In genomic region chr8:107455268-107455667, GRCm38 (mm10) we compare ENCODE assay signal across 8 mouse cellular contexts. TPM values are rescaled to one million over a fixed set of nuclear protein-coding genes. Genes with fewer than 3 reads are reported as not detected.
DNase-seq lines count a peak whose midpoint lies in the region; ATAC-seq and TF ChIP-seq lines count a peak whose summit lies in the region.

No protein-coding gene starts in this region.

- H3K4me3 ChIP-seq in kidney, embryonic 15.5 days (replicated peaks), result no peak overlapping the region
- no peak overlapping the region for H3K4me3 ChIP-seq in E14TG2a.4 (replicated peaks; ENCODE audit: low read length)
- H3K4me3 ChIP-seq in embryonic fibroblast, embryonic 13.5 days (ENCODE audit: insufficient read depth, low read length), result no peak overlapping the region
- no peak overlapping the region for H3K4me3 ChIP-seq in limb, embryonic 10.5 days

- H3K36me3 ChIP-seq in kidney, embryonic 15.5 days, result peaks cover 37% of the 10 kb centered on the region
- H3K36me3 ChIP-seq in E14TG2a.4 (ENCODE audit: insufficient read depth, low read length), result peaks cover 66% of the 10 kb centered on the region
- peaks cover 59% of the 10 kb centered on the region for H3K36me3 ChIP-seq in limb, embryonic 10.5 days

- 6% methylated on average over 3 of the region's 3 CpGs for WGBS in kidney, embryonic 15.5 days
- 23% methylated on average over 3 of the region's 3 CpGs for WGBS in limb, embryonic 10.5 days

- DNase-seq in kidney, postnatal 14 days, result peak; percentile 42
- DNase-seq in adrenal gland, postnatal 14 days, result peak; percentile 60
- peak; percentile 53 for DNase-seq in limb, embryonic 10.5 days (ENCODE audit: low spot score)
- DNase-seq in retina, postnatal 1 day, result peak; percentile 62
- no peak for DNase-seq in right cerebral cortex, postnatal 14 days

- peak; percentile 90 for TF ChIP-seq CTCF in E14TG2a.4 (conservative IDR thresholded peaks at IDR 0.05; ENCODE audit: low read length)
- peak; percentile 91; the same call in 1 of the 2 replicates for TF ChIP-seq CTCF in embryonic fibroblast, embryonic 13.5 days (IDR thresholded peaks at IDR 0.05; ENCODE audit: borderline replicate concordance, insufficient read depth, low read length)

- no peak overlapping the region for H3K4me2 ChIP-seq in kidney, embryonic 15.5 days

- no peak for TF ChIP-seq POLR2A in embryonic fibroblast, embryonic 13.5 days (IDR thresholded peaks at IDR 0.05; ENCODE audit: low read depth, low read length)

- H3K27ac ChIP-seq in kidney, embryonic 15.5 days, result no peak overlapping the region
- no peak overlapping the region for H3K27ac ChIP-seq in embryonic fibroblast, embryonic 13.5 days (ENCODE audit: insufficient read depth, low read length)
- H3K27ac ChIP-seq in limb, embryonic 10.5 days, result peak overlapping the region; percentile 62; the same call in 1 of the 2 replicates

- H3K4me1 ChIP-seq in kidney, embryonic 15.5 days, result no peaks in the 10 kb centered on the region
- H3K4me1 ChIP-seq in E14TG2a.4 (replicated peaks; ENCODE audit: low read depth, low read length), result peaks cover 36% of the 10 kb centered on the region
- peaks cover 14% of the 10 kb centered on the region for H3K4me1 ChIP-seq in embryonic fibroblast, embryonic 13.5 days (ENCODE audit: control insufficient read depth, insufficient read depth, low read length)
- H3K4me1 ChIP-seq in limb, embryonic 10.5 days, result no peaks in the 10 kb centered on the region

- H3K27me3 ChIP-seq in kidney, embryonic 15.5 days, result no peaks in the 10 kb centered on the region
- no peaks in the 10 kb centered on the region for H3K27me3 ChIP-seq in E14TG2a.4 (ENCODE audit: insufficient read depth, low read length)
- no peaks in the 10 kb centered on the region for H3K27me3 ChIP-seq in limb, embryonic 10.5 days (ENCODE audit: low read depth, poor library complexity, severe bottlenecking)

- no peaks in the 10 kb centered on the region for H3K9me3 ChIP-seq in kidney, embryonic 15.5 days (replicated peaks)
- no peaks in the 10 kb centered on the region for H3K9me3 ChIP-seq in E14TG2a.4 (ENCODE audit: low read length)
- no peaks in the 10 kb centered on the region for H3K9me3 ChIP-seq in limb, embryonic 10.5 days (replicated peaks)

- ATAC-seq in kidney, embryonic 15.5 days (replicated peaks; ENCODE audit: low FRiP score), result no peak

- H3K9ac ChIP-seq in kidney, embryonic 15.5 days, result no peak overlapping the region

RNA-seq across cellular contexts. Expression of gene Wwp2, which starts 19.1 kb away (rescaled TPM):
- 42.0 and 50.4 TPM in 2 replicates for polyA plus RNA-seq in kidney, embryonic 15.5 days (2015; fragmentation: Nextera tagmentation; extraction: Ambion mirVana)
- 27.7 and 38.3 TPM in 2 replicates for total RNA-seq in adrenal gland, postnatal 14 days (2021)
- 43.0 and 43.7 TPM in 2 replicates for polyA plus RNA-seq in embryonic fibroblast, embryonic 13.5 days (2011; ENCODE audit: insufficient read length, low read depth, missing spikeins)
- 55.9 and 116 TPM in 2 replicates for polyA plus RNA-seq in limb, embryonic 10.5 days (2016; fragmentation: Nextera tagmentation; extraction: Ambion mirVana)

RNA-seq across cellular contexts. Expression of gene Nob1, which starts 30.4 kb away (rescaled TPM):
- polyA plus RNA-seq in kidney, embryonic 15.5 days (2015; fragmentation: Nextera tagmentation; extraction: Ambion mirVana), result 86.1 and 89.0 TPM in 2 replicates
- total RNA-seq in adrenal gland, postnatal 14 days (2021), result 31.0 and 35.6 TPM in 2 replicates
- 39.7 and 40.1 TPM in 2 replicates for polyA plus RNA-seq in embryonic fibroblast, embryonic 13.5 days (2011; ENCODE audit: insufficient read length, low read depth, missing spikeins)
- polyA plus RNA-seq in limb, embryonic 10.5 days (2016; fragmentation: Nextera tagmentation; extraction: Ambion mirVana), result 110 and 113 TPM in 2 replicates

RNA-seq across cellular contexts. Expression of gene Nqo1, which starts 52.3 kb away (rescaled TPM):
- polyA plus RNA-seq in kidney, embryonic 15.5 days (2015; fragmentation: Nextera tagmentation; extraction: Ambion mirVana), result 10.7 and 11.5 TPM in 2 replicates
- 4.2 and 5.2 TPM in 2 replicates for total RNA-seq in adrenal gland, postnatal 14 days (2021)
- polyA plus RNA-seq in embryonic fibroblast, embryonic 13.5 days (2011; ENCODE audit: insufficient read length, low read depth, missing spikeins), result 137 and 221 TPM in 2 replicates
- 12.6 and 20.4 TPM in 2 replicates for polyA plus RNA-seq in limb, embryonic 10.5 days (2016; fragmentation: Nextera tagmentation; extraction: Ambion mirVana)
